Mouse (Mus musculus) brain, embryonic 14.5 days (tissue): ENCODE measurements around the gene Slc22a15.

Source experiments
- CTCF ChIP-seq: fragments of 200-500 bp; IDR thresholded peaks from 2 replicates; pipeline ENCODE4 v1.5.1; 2012; ENCODE audit warnings: inconsistent platforms, mild to moderate bottlenecking, moderate library complexity, borderline replicate concordance; ENCODE audit not compliant: insufficient read depth, insufficient read length; ENCODE audit errors: extremely low read depth
- POLR2A ChIP-seq: fragments of 200-500 bp; IDR thresholded peaks from 2 replicates; pipeline ENCODE4 v1.6.1; 2012; ENCODE audit warnings: mild to moderate bottlenecking, inconsistent platforms, borderline replicate concordance; ENCODE audit not compliant: poor library complexity, insufficient read depth, insufficient read length, severe bottlenecking; ENCODE audit errors: extremely low read depth

DNA sequence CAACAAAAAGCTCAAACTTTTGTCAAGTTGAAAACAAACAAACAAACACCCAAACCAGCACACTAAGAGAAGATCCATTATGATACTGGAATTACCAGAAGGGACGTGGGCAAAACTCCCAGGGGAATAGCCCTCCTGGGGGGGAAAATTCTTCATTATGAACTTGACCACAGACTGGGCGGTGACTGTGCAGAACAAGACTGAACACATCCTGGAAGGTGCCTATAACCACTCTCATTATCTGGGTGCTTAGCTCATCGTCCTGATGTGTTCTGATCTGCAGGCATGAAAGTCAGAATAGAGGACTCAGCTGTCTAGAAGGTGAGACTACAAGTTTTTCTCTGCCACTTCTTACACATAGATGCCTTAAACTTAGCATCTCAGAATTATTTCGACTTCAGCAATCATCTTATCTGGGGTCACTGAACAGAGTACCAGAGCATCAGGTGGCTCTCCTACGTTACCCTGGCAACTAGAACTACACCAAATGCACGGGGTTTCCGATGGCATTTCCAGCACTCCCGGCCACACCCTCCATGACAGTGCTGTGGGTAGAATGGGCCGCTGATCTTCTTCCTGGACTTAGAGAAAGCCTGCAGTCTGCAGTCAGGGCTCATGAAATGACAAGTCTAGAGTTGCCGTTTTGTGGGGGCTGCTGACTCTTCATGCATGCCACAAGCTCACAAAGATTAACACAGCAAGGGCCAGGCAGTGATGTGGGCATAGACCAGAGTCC lies 94.2 kb downstream of the Slc22a15 start:
- TF ChIP-seq CTCF (no peak), POLR2A (no peak)
